Mouse (Mus musculus): ENCODE measurements around the gene Frem1. TPM values are rescaled to one million over a fixed set of nuclear protein-coding genes. Genes with fewer than 3 reads are reported as not detected.

Gene Frem1
- polyA plus RNA-seq, 1 experiment from 2014 or later = 0.63 TPM

GRCm38 (mm10) chr4:82916678-82917050 lies 135.5 kb downstream of the Frem1 start:
- Histone ChIP-seq H3K27me3 (no peaks in the 10 kb centered on the region), H3K36me3 (no peaks in the 10 kb centered on the region), H3K4me1 (replicated peaks) (no peaks in the 10 kb centered on the region), H3K27ac (no peak overlapping the region), H3K9me3 (replicated peaks) (no peaks in the 10 kb centered on the region), H3K4me3 (replicated peaks) (no peak overlapping the region), H3K9ac (no peak overlapping the region), H3K4me2 (no peak overlapping the region)
- DNase-seq (no peak), ATAC-seq (ENCODE audit: low read depth) (no peak)
- 73% methylated on average over 5 of the region's 5 CpGs for WGBS (ENCODE audit: insufficient replicate concordance)

- Histone ChIP-seq H3K27me3 (no peaks in the 10 kb centered on the region), H3K27ac (no peak overlapping the region), H3K9ac (no peak overlapping the region), H3K4me2 (no peak overlapping the region), H3K36me3 (no peaks in the 10 kb centered on the region), H3K4me1 (replicated peaks) (no peaks in the 10 kb centered on the region), H3K4me3 (replicated peaks) (no peak overlapping the region), H3K9me3 (replicated peaks) (no peaks in the 10 kb centered on the region)
- ATAC-seq (ENCODE audit: low read depth) (no peak), DNase-seq (no peak)
- WGBS (ENCODE audit: insufficient replicate concordance) = 56% methylated on average over 14 of the region's 14 CpGs
Observed at GRCm38 (mm10) chr4:82916003-82916677, 136.0 kb downstream of the Frem1 start.

- Histone ChIP-seq H3K4me1 (replicated peaks) (no peaks in the 10 kb centered on the region), H3K36me3 (no peaks in the 10 kb centered on the region), H3K4me3 (replicated peaks) (no peak overlapping the region), H3K27ac (no peak overlapping the region), H3K27me3 (no peaks in the 10 kb centered on the region), H3K9me3 (replicated peaks) (no peaks in the 10 kb centered on the region), H3K4me2 (no peak overlapping the region), H3K9ac (no peak overlapping the region)
- WGBS (ENCODE audit: insufficient replicate concordance) = 64% methylated on average over 7 of the region's 7 CpGs
- ATAC-seq (ENCODE audit: low read depth) (no peak), DNase-seq (no peak)
Observed at GRCm38 (mm10) chr4:82915576-82915975, 136.6 kb downstream of the Frem1 start.

- no peak overlapping the region for H3K27ac ChIP-seq
- no peak overlapping the region for H3K4me3 ChIP-seq (replicated peaks)
- DNase-seq = no peak
- H3K9ac ChIP-seq = no peak overlapping the region
- no peaks in the 10 kb centered on the region for H3K36me3 ChIP-seq
- 66% methylated on average over 11 of the region's 11 CpGs for WGBS (ENCODE audit: insufficient replicate concordance)
- no peaks in the 10 kb centered on the region for H3K27me3 ChIP-seq
- H3K4me2 ChIP-seq = no peak overlapping the region
- no peak for ATAC-seq (ENCODE audit: low read depth)
- no peaks in the 10 kb centered on the region for H3K9me3 ChIP-seq (replicated peaks)
- H3K4me1 ChIP-seq (replicated peaks) = no peaks in the 10 kb centered on the region
Observed at GRCm38 (mm10) chr4:82914601-82915143, 137.5 kb downstream of the Frem1 start.

- no peak overlapping the region for H3K27ac ChIP-seq
- H3K4me1 ChIP-seq (replicated peaks) = no peaks in the 10 kb centered on the region
- ATAC-seq (ENCODE audit: low read depth) (no peak), DNase-seq (no peak)
- no peak overlapping the region for H3K9ac ChIP-seq
- no peak overlapping the region for H3K4me3 ChIP-seq (replicated peaks)
- no peak overlapping the region for H3K4me2 ChIP-seq
- no peaks in the 10 kb centered on the region for H3K36me3 ChIP-seq
- 72% methylated on average over 10 of the region's 10 CpGs for WGBS (ENCODE audit: insufficient replicate concordance)
- no peaks in the 10 kb centered on the region for H3K27me3 ChIP-seq
- no peaks in the 10 kb centered on the region for H3K9me3 ChIP-seq (replicated peaks)
Observed at GRCm38 (mm10) chr4:82895227-82895626, 156.9 kb downstream of the Frem1 start.

GRCm38 (mm10) chr4:82892247-82892646 lies 159.9 kb downstream of the Frem1 start:
- Histone ChIP-seq H3K27me3 (no peaks in the 10 kb centered on the region), H3K27ac (no peak overlapping the region), H3K4me1 (replicated peaks) (no peaks in the 10 kb centered on the region), H3K4me3 (replicated peaks) (no peak overlapping the region), H3K36me3 (no peaks in the 10 kb centered on the region), H3K9ac (no peak overlapping the region), H3K9me3 (replicated peaks) (no peaks in the 10 kb centered on the region), H3K4me2 (no peak overlapping the region)
- ATAC-seq (ENCODE audit: low read depth) = no peak
- WGBS (ENCODE audit: insufficient replicate concordance) = 61% methylated on average over 5 of the region's 5 CpGs
- no peak for DNase-seq

- Histone ChIP-seq H3K9me3 (replicated peaks) (no peaks in the 10 kb centered on the region), H3K27me3 (no peaks in the 10 kb centered on the region), H3K4me3 (replicated peaks) (no peak overlapping the region), H3K4me1 (replicated peaks) (no peaks in the 10 kb centered on the region), H3K4me2 (no peak overlapping the region), H3K9ac (no peak overlapping the region), H3K27ac (no peak overlapping the region), H3K36me3 (no peaks in the 10 kb centered on the region)
- no peak for ATAC-seq (ENCODE audit: low read depth)
- DNase-seq = no peak
- WGBS (ENCODE audit: insufficient replicate concordance) = 62% methylated on average over 2 of the region's 2 CpGs
Observed at GRCm38 (mm10) chr4:82891566-82891965, 160.6 kb downstream of the Frem1 start.

- ATAC-seq (ENCODE audit: low read depth) (no peak), DNase-seq (no peak)
- Histone ChIP-seq H3K9me3 (replicated peaks) (no peaks in the 10 kb centered on the region), H3K4me2 (no peak overlapping the region), H3K4me1 (replicated peaks) (no peaks in the 10 kb centered on the region), H3K27me3 (no peaks in the 10 kb centered on the region), H3K4me3 (replicated peaks) (no peak overlapping the region), H3K27ac (no peak overlapping the region), H3K36me3 (no peaks in the 10 kb centered on the region), H3K9ac (no peak overlapping the region)
- 84% methylated on average over 7 of the region's 7 CpGs for WGBS (ENCODE audit: insufficient replicate concordance)
Observed at GRCm38 (mm10) chr4:82891049-82891448, 161.1 kb downstream of the Frem1 start.

- no peak overlapping the region for H3K4me3 ChIP-seq (replicated peaks)
- no peak overlapping the region for H3K4me2 ChIP-seq
- H3K27ac ChIP-seq = no peak overlapping the region
- H3K9ac ChIP-seq = no peak overlapping the region
- no peaks in the 10 kb centered on the region for H3K36me3 ChIP-seq
- DNase-seq (no peak), ATAC-seq (ENCODE audit: low read depth) (no peak)
- 74% methylated on average over 4 of the region's 4 CpGs for WGBS (ENCODE audit: insufficient replicate concordance)
- H3K27me3 ChIP-seq = no peaks in the 10 kb centered on the region
- no peaks in the 10 kb centered on the region for H3K9me3 ChIP-seq (replicated peaks)
- no peaks in the 10 kb centered on the region for H3K4me1 ChIP-seq (replicated peaks)
Observed at GRCm38 (mm10) chr4:82890585-82890984, 161.6 kb downstream of the Frem1 start.

GRCm38 (mm10) chr4:82886148-82886547 lies 166.0 kb downstream of the Frem1 start:
- Histone ChIP-seq H3K4me2 (no peak overlapping the region), H3K4me3 (replicated peaks) (no peak overlapping the region), H3K27me3 (no peaks in the 10 kb centered on the region), H3K36me3 (no peaks in the 10 kb centered on the region), H3K9me3 (replicated peaks) (no peaks in the 10 kb centered on the region), H3K27ac (no peak overlapping the region), H3K4me1 (replicated peaks) (no peaks in the 10 kb centered on the region), H3K9ac (no peak overlapping the region)
- ATAC-seq (ENCODE audit: low read depth) (no peak), DNase-seq (no peak)
- WGBS (ENCODE audit: insufficient replicate concordance) = 50% methylated on average over 2 of the region's 2 CpGs

GRCm38 (mm10) chr4:82885535-82885913 lies 166.6 kb downstream of the Frem1 start:
- Histone ChIP-seq H3K4me2 (no peak overlapping the region), H3K9ac (no peak overlapping the region), H3K4me3 (replicated peaks) (no peak overlapping the region), H3K27ac (no peak overlapping the region), H3K36me3 (no peaks in the 10 kb centered on the region), H3K9me3 (replicated peaks) (no peaks in the 10 kb centered on the region), H3K4me1 (replicated peaks) (no peaks in the 10 kb centered on the region), H3K27me3 (no peaks in the 10 kb centered on the region)
- DNase-seq = no peak
- WGBS (ENCODE audit: insufficient replicate concordance) = 44% methylated on average over 1 of the region's 1 CpGs
- no peak for ATAC-seq (ENCODE audit: low read depth)
